Mouse (Mus musculus) A20 (cell line): ENCODE measurements at regions not wholly inside any gene's neighbourhood (a gene's known extent, or its start where the extent isn't known, plus 50 kb on each side); places are given as distances from the start of the nearest gene placed in this dataset.

Experiments used
- DNase-seq: peaks from one replicate; pipeline ENCODE4 v3.0.0-alpha.2; 2011; ENCODE audit warnings: low read depth, low spot score

- DNase-seq, result no peak
Observed at GRCm38 (mm10) chr9:122437464-122437863, 86.1 kb downstream of the Abhd5 start.

- peak; percentile 31 for DNase-seq
Observed at GRCm38 (mm10) chr9:122446387-122447105, 95.1 kb downstream of the Abhd5 start.

GRCm38 (mm10) chr9:122447568-122447967 lies 96.2 kb downstream of the Abhd5 start:
- no peak for DNase-seq

- DNase-seq, result no peak
Observed at GRCm38 (mm10) chr9:122448342-122448741, 96.9 kb downstream of the Abhd5 start.

GRCm38 (mm10) chr9:122450524-122450923 lies 99.1 kb downstream of the Abhd5 start:
- DNase-seq, result no peak

DNA sequence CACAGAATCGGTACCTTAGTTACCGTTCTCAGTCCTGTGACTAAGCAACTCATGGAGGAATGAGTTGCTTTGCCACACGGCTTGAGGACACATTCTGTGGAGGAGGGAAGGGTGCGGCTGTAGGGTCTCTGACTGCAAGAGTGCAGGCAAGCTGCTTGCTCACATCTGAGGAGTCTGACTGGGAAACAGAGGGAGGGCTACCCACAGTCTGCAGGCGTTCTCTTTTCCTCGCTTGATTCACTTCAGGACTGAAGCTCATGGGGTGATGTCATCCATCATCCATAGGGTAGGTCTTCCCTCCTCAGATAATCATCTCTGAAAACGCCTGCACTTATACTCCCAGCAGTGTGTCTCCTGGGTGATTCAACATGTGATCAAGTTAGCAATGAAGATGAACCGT lies 103.9 kb downstream of the Abhd5 start:
- no peak for DNase-seq

DNA sequence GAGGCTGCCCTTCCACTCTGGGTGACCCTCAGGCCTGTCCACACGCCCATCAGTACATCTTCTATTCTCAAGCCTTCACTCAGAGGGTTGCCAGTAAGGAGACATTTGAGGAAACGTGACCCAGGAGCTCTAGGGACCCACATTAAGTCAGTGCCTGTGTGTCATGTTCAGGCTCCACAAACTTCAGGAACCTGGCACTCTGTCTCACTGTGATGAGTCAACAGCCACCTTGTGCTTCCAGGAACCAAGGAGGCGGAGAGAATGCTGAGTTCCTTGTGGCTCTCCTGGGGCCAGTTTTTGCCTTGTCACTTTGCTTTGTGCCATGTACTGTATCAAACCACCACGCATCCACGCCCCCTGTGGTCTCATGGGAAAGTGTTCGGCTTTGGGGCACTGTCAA lies 104.4 kb downstream of the Abhd5 start:
- no peak for DNase-seq

GRCm38 (mm10) chr9:122459491-122459890 lies 108.1 kb downstream of the Abhd5 start:
- no peak for DNase-seq

DNA sequence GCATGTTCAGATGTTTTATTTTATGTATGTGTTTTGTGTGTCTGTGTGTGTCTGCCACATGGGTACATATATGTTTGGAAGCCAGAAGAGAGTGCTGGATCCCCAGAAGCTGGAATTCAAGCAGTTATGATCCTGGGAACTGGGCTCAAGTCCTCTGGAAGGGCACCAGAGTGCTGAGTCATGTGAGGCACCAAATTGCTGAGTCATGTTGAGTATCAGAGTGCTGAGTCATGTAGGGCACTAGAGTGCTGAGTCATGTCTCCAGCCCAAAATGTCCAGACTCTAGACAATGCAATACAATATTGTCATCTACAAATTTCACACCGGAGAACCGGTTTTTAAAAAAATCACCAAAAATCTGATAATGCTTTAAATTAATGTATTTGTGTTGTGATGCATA lies 120.1 kb downstream of the Abhd5 start:
- DNase-seq, result peak; percentile 35

DNA sequence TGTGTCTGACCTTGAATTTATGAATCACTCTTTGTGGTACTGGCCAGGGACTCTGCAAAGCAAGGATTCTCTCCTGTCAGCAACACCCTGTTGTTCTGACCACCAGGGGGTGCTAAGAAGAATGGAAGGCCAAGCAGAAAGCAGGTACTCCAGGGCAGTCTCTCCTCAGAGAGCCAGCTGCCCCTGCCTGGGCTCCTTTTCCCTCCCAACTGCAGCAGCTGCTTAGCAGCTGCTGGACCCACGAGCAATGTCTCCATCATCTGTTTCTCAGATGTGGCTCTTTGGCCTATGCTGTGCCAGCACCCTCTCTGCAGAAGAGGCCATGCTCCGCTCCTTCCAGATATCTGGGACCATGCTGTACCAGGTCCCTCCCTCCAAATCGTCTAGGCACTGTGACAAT lies 124.9 kb downstream of the Abhd5 start:
- peak; percentile 52 for DNase-seq

GRCm38 (mm10) chr9:122487001-122487400 lies 135.6 kb downstream of the Abhd5 start:
- no peak for DNase-seq

- DNase-seq, result no peak
Observed at GRCm38 (mm10) chr9:122494691-122495090, 143.3 kb downstream of the Abhd5 start.

DNA sequence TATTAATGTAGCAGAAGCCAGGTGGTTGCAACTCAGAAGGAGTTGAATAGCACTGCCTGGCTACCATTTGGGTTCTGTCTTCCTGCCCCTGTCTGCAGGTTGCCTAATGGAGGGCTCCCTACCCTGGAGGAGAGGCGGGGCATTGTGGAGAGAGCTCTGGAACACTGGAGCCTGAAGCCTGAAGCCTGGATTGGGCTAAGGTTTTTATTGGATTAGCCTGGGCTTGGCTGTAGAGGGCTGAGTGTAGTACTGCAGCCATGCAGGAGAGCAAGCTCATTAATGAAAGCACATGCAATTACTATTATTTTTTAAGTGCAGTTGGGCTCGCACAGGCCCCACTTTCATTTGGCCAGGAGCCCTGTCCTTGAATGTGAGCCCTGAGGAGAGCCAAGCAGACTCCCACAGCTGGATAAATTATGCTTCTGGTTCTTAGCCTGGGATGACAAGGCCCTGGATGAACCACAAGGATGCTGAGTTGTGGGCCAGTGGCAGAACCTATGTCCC lies 145.1 kb downstream of the Abhd5 start:
- DNase-seq, result no peak

DNA sequence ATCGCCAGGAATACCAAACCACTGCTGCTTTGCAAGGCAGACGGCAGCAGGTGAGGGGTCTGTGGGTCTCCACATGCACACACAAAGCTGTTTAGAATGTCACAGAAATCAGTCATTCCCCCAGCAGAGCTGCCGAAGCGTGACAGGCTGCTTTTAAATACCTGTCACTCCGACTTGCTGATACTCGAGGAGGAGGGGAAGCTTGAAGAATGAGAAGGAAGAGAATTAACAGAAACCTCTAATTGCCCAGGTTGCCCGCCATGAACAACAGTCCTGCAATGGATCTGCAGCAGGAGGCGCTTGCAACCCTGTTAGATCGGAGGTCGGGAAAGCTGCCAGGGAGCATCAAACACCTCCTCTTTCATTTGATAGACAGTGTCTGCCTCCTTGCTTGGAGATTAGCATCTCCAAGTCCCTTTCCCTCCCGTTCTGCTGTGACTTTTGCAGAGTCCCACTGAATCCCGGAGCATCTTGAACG lies 150.5 kb downstream of the Abhd5 start:
- peak; percentile 54 for DNase-seq

- no peak for DNase-seq
Observed at GRCm38 (mm10) chr9:122521569-122521968, 170.2 kb downstream of the Abhd5 start.

DNA sequence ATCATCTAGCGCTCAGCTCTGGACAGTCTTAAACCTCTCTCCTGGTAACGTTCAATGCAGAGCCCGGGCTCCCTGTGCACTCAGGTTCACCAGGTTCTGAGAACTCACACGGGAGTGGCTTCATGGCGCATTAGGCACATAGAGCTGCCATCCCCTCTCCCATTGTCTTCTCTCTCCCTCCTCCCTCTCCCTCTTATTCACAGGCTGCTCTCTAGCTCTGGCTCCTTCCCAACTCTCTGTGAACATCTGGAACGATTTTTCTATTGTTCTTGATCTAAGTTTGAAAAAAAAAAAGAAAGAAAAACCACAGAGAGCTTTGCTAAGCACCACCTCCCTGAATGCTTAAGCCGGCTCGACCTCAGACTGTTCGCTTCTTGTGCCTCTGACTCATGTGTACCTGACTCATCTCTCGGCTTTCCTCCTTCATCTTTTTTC lies 174.2 kb downstream of the Abhd5 start:
- no peak for DNase-seq

GRCm38 (mm10) chr9:122528267-122528666 lies 176.9 kb downstream of the Abhd5 start:
- DNase-seq, result no peak

- no peak for DNase-seq
Observed at GRCm38 (mm10) chr9:122529721-122530120, 178.3 kb downstream of the Abhd5 start.

- no peak for DNase-seq
Observed at GRCm38 (mm10) chr9:122531806-122532205, 180.4 kb downstream of the Abhd5 start.

DNA sequence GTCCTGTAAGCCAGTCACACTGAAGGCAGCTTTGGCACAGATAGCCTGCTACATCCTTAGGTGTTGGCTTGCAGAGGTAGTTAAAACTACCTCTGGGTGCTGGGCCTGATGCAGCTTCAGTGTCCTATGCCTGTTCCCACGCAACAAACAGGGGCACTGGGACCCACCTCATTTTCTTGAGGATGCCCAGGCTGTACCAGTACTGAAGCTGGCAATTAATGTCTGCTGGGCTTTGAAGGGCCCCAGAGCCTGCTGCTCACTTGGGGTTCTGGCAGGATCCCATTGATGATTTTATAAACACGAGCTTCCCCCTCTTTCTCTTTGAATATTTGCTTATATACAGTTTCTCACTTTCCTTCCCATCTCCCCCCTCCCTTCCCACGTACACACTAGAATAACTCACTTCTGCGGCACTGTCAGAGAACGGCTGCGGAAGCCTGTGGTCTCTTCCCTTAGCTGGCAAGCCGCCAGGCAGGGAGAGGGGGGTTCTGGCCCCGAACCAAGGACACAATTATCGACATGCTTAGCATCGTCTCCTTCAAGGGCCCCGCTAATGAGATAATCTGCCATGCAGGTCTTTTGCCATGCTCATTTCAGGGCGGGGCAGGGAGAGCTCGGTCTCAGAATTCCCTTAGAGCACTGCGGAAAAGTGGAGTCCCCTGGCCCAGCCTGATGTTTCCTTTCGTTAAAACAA lies 182.9 kb downstream of the Abhd5 start:
- DNase-seq, result no peak

- DNase-seq, result no peak
Observed at GRCm38 (mm10) chr9:122534965-122535364, 183.6 kb downstream of the Abhd5 start.

DNA sequence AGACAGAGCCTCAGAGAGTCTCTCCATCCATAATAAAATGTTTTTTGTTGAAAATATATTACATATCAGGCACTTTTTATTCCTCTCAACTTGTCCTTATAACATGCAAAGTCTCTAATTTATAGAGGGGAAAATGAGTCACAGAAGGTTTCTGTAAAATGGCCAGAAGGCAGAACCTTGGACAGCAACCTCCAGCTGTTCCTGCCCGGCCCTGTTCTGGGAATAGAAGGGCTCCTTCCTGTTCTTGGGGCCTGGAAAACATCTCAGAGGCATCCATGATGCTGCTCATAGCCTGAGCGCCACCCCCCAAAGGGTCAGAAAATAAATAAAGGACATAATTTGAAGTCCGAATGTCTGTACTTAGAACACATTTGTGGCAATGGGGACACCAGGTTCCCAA lies 188.7 kb downstream of the Abhd5 start:
- no peak for DNase-seq

DNA sequence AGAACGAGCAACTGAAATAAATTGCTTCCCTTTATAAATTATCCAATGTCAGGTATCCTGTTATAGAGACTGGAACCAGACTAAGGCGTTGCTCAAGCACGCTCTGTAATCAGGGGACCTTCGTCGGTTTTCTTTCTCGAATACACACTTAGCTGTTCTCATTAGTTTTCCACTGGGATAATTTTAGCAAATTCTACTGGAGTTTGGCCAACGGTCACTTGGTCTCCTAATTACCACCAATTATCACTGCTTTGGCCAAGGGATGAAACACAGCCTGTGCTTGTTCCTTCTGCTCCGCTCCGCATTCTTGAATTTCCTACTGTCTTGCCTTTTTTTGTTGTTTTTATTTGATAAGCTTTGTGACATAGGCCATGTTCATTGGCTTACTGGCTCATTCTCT lies 191.1 kb upstream of the Topaz1 start:
- no peak for DNase-seq
